Mouse (Mus musculus) spleen, postnatal 4 days (tissue): ENCODE data around the gene Uprt.

Source experiments
- DNase-seq, 2 experiments: peaks; one replicate each; pipeline ENCODE4 v3.0.0; 2022; ENCODE audit warnings: low spot score in 2 of 2

The Uprt gene

DNA sequence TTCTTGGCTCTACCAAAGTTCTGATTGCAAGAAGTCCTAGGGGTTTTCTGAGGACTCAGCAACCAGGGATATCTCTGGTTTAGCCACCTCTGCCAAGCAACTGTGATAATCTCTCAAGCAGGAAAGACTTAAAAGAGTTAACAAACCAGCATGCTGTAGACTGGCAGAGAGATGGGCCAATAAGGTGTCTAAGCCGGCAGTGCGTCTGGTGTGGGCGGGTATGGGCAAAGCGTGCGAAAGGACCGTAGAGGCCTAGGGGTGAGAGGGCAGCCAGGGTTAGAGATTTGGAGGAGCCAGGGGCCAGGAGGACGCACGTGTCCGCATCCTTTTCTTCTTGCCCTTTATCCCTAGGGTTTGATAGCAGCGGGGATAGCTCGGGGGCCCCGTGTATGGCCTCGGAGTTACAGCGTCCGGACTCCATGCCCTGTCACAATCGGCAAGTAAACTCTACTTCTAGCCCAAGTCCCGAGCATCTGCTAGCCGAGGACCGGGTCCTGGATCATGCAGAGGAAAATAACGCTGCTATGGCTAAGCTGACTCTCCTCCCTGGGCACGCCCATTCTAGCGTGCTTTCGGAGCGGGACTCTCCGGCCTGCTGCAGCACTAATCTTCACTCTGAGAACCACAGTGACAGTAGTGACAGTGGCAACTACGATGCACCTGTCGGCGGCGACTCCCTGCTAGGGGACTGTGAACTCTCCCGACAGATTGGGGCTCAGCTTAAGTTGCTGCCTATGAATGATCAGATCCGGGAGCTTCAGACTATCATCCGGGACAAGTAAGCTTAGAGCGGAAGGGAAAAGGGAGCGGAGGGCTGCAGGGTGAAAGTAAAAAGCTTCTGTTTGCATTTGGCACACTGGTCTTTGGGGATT is at the start of gene Uprt:
Gene Uprt (plus strand): TSS at position 247 of the 872 bp plus-strand sequence.
- DNase-seq = peak; percentile 68 to 77

DNA sequence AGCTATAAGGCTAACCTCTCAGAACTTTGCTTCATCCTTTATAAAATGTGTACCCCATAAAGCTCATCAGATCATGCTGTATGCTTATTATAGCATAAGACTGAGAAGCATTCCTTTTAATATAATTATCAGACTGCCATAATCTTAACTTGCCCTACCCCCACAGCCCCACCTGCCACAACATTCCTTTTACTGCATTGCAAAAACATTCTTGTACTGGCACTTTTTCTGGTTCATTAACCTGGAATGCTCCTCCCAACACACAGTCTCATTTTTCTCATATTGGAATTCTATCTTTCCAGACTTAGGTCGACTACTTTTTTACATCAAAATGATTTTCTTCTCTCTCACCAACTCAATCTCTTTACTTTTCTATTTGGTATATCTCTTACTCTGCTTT is 49.2 kb upstream of the Uprt start:
- DNase-seq = no peak

- DNase-seq = no peak
Observed at GRCm38 (mm10) chrX:104452433-104452832, 30.2 kb upstream of the Uprt start.

GRCm38 (mm10) chrX:104461755-104462154 is 20.9 kb upstream of the Uprt start:
- DNase-seq = no peak

GRCm38 (mm10) chrX:104464376-104464775 is 18.2 kb upstream of the Uprt start:
- DNase-seq = no peak

DNA sequence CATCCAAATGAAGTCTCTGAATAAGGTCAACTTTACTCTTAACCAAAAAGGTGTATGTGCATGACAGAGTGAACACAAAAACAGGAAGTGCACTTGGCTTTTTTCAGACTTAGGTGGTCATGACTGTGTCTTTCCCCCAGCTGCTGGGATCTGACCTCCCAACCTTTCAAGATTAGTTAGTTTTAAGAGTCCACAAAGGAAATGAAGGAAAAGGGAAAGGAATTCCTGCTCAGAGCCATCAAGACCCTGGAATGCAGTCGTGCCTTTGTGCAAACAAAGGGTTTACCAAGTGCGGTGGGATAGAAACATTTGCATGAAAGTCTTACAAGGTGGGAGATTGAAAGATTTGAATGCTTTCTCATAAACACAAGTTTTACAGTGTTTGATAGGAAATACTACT is 4.6 kb upstream of the Uprt start:
- DNase-seq = no peak

- DNase-seq = peak in 1 of 2 experiments; percentile 11
Observed at GRCm38 (mm10) chrX:104483444-104483808, 808 bp downstream of the Uprt start.

- DNase-seq = no peak
Observed at GRCm38 (mm10) chrX:104485596-104485995, 3.0 kb downstream of the Uprt start.

- DNase-seq = no peak
Observed at GRCm38 (mm10) chrX:104488036-104488435, 5.4 kb downstream of the Uprt start.

GRCm38 (mm10) chrX:104488870-104489467 is 6.4 kb downstream of the Uprt start:
- no peak for DNase-seq

DNA sequence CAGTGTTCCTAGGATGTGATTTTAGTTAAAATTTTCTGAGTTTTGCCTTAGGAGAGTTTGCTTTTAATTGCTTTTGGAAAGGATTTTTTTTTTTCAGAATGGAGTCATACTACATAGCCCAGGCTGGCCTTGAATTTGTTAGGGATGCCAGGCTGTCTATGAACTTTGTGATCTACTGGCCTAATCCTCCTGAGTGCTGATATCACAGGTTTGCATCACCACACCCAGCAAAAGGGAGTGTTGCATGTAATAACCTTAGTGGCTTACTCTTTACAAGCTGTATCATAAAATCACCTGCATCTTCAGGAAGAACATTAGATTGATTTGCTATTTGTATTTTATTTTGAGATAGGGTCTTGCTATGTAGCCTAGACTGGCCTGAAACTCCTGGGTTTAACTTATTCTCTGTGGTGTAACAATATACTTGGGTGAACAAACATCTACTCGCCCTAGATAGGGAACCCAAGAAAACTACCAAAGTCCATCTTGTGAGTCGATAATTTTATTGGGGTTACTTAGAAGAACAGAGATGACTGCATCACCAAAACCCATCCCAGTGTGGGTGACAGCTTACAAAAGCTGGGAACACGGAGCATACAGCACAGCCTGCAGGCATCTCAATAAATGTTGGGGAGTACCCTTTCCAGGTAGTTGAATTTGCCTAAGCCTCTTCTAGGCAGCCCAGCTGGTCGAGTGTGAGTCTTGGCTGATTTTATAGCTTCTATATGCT is 7.2 kb downstream of the Uprt start:
- DNase-seq = no peak

DNA sequence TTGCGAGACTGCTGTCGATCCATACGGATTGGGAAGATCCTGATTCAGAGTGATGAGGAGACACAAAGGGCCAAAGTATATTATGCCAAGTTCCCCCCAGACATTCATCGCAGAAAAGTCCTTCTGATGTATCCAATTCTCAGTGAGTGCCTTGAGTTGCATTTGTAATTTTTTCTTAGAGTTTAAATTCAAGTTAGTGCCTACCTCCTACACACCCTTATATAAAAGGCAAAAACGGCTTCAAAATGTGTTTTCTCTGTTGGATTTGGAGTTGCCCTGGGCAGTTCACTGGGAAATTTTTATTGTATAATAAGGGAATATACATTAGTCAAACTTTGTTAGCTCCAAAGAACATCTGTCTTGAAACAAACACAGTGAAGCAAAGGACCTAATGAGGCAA is 19.1 kb downstream of the Uprt start:
- DNase-seq = no peak

GRCm38 (mm10) chrX:104542635-104543034 is 60.0 kb downstream of the Uprt start:
- no peak for DNase-seq

DNA sequence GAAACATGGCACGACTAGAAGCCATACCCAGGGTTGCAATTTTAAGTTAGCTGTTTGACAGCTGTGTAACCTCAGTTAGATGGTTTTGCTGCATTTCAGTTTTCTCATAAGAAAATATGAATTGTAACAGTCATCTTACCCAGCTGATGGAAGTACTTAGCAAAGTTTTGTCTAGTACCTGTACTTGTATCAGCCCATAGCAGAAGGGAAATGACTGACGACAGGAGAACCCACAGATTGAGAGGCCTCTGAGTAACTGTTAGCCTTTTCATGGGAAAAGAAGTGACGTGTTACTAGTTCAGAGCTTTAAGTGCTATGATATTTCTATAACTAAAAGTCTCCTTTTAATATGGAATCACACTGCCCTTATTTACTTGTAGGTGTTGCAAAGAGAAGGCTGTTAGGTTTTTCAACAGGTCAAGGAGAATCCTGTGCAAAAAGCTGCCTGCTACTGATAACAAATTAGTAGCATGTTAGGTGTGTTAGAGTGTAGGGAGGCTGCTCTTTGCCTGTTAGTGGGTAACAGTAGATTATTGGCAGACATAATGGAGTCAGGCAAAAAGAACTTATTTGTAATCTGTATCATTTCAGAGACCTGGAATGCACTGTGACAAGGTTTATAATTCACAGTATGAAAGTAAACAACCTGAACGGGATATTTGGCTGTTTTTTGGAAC is 61.4 kb downstream of the Uprt start:
- no peak for DNase-seq

DNA sequence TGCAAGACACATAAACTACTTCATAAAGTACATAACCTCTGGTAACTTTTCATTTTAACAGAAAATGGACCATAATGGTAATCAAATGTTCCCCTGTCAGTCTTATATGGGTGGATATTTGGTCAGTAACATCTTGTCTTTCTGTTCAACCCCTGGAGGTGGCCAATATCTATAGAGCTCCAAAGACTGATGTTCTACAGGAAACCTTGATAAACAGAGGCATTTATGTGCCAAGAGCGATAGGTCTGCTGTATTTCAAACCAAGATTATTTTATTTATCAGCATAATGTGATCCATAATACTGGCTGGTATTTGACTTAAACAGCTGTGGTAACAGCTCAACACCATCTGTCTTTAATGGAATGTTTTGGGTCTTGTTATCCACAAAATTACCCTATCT is 62.7 kb downstream of the Uprt start:
- DNase-seq = no peak
